Mouse (Mus musculus) kidney, adult 2 months (tissue): ENCODE data around the gene Mpo.

Experiments
- CTCF ChIP-seq: fragments of 200-500 bp; conservative IDR thresholded peaks from 2 replicates; pipeline ENCODE4 v1.5.1; 2011; ENCODE audit warnings: low read depth, mild to moderate bottlenecking, control low read depth, low read length, moderate library complexity, mixed read lengths; ENCODE audit not compliant: insufficient read depth, insufficient read length
- POLR2A ChIP-seq: fragments of 200-500 bp; IDR thresholded peaks from one replicate; pipeline ENCODE4 v1.6.1; 2011; ENCODE audit warnings: low read depth, low read length, control low read depth

DNA sequence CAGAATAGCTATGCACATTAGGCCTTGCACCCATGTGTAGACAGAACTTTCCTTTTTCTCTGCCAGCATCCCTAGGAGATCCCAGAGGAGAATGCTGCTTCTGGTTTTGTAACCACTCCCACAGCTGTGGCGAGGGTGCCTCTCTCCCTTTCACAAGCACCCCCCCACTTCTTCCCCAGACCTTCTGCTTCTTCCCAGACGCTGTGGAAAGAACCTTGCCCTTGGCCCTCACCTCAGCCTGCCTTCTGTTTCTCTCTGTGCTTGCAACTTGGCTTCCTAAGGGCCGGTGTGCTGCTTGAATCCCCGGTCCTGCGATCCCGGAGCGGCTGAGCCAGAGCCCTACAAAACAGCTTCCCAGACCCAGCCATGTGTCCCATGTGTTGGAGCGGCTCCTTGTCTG, 42.4 kb upstream of the Mpo start:
- TF ChIP-seq POLR2A (no peak), CTCF (no peak)
